Mouse (Mus musculus): ENCODE data around the gene Dmap1. TPM values are rescaled to one million over a fixed set of nuclear protein-coding genes. Genes with fewer than 3 reads are reported as not detected.

The Dmap1 gene
- 6.2 TPM for polyA plus RNA-seq (2015; fragmentation: Illumina TruSeq; extraction: RNeasy Lipid Tissue Mini Kit (QIAGEN cat#74804); ENCODE audit: insufficient read depth, low read depth, low replicate concordance)

DNA sequence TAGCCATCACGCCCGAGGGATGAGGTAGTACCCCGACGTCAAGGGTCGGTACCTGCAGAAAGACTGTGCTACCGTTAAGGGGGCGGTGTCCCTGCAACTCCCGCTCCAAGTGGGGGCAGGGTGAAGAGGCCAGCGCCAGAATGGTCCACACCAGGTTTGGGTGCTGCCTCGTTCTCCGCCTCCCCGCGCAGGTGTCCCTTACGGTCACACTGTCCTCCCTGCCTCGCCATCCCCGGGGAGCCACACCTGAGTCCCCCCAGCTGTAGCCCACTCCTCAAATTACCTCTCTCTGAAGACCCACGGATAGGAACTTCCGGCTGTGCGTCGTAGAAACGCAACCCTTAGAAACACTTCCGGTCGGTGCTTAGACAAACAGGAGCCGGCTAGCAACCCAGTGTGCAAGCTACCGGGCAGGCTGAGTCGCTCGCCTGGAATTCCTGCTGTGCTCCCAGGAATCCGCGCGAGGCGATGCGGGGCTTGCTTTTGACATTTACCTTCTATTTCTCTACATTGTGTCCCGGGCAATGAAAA, at the start of gene Dmap1:
Dmap1 (minus strand) TSS at position 343 of the 531 bp plus-strand sequence.

DNA sequence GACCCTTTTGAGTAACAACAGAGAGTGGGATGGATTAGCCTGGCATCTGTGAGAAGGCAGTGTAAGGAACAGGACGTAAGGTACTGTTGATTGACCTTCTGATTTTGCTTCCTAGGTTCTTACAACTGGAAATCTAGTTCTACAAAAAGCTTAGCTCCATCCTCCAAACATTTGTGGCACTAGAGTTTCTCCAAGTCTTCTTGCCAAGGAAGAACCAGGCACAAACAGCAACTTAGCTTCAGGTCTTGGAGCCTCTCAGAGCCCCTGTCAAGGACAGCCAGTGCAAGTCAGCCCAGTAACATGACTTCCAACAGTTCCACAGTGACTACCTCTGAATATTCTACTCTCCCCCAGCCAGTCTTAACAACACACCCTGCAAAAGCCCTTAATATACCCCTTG, 42.0 kb upstream of the Dmap1 start, which contains the start of gene Gm12845:
Gm12845 (plus strand) TSS at position 301 of the 400 bp plus-strand sequence.

Other genes starting within 250 kb of the Dmap1 start
- gene Rnf220, start 185.2 kb downstream of the Dmap1 start, polyA plus RNA-seq (2015; fragmentation: Illumina TruSeq; extraction: RNeasy Lipid Tissue Mini Kit (QIAGEN cat#74804); ENCODE audit: insufficient read depth, low read depth, low replicate concordance) = 20.5 TPM
- 14.2 TPM for gene Eri3, start 131.9 kb downstream of the Dmap1 start, polyA plus RNA-seq (2015; fragmentation: Illumina TruSeq; extraction: RNeasy Lipid Tissue Mini Kit (QIAGEN cat#74804); ENCODE audit: insufficient read depth, low read depth, low replicate concordance)
- not detected for gene Gm12845, start 42.1 kb upstream of the Dmap1 start, polyA plus RNA-seq (2015; fragmentation: Illumina TruSeq; extraction: RNeasy Lipid Tissue Mini Kit (QIAGEN cat#74804); ENCODE audit: insufficient read depth, low read depth, low replicate concordance)
- not detected for gene Klf17, start 83.4 kb upstream of the Dmap1 start, polyA plus RNA-seq (2015; fragmentation: Illumina TruSeq; extraction: RNeasy Lipid Tissue Mini Kit (QIAGEN cat#74804); ENCODE audit: insufficient read depth, low read depth, low replicate concordance)
- 62.9 TPM for gene Slc6a9, start 152.2 kb upstream of the Dmap1 start, polyA plus RNA-seq (2015; fragmentation: Illumina TruSeq; extraction: RNeasy Lipid Tissue Mini Kit (QIAGEN cat#74804); ENCODE audit: insufficient read depth, low read depth, low replicate concordance)
- not detected for gene Ccdc24, start 190.3 kb upstream of the Dmap1 start, polyA plus RNA-seq (2015; fragmentation: Illumina TruSeq; extraction: RNeasy Lipid Tissue Mini Kit (QIAGEN cat#74804); ENCODE audit: insufficient read depth, low read depth, low replicate concordance)
- gene B4galt2, start 201.2 kb upstream of the Dmap1 start, polyA plus RNA-seq (2015; fragmentation: Illumina TruSeq; extraction: RNeasy Lipid Tissue Mini Kit (QIAGEN cat#74804); ENCODE audit: insufficient read depth, low read depth, low replicate concordance) = 2.5 TPM
- gene Atp6v0b, start 205.1 kb upstream of the Dmap1 start, polyA plus RNA-seq (2015; fragmentation: Illumina TruSeq; extraction: RNeasy Lipid Tissue Mini Kit (QIAGEN cat#74804); ENCODE audit: insufficient read depth, low read depth, low replicate concordance) = 230 TPM
- gene Dph2, start 209.8 kb upstream of the Dmap1 start, polyA plus RNA-seq (2015; fragmentation: Illumina TruSeq; extraction: RNeasy Lipid Tissue Mini Kit (QIAGEN cat#74804); ENCODE audit: insufficient read depth, low read depth, low replicate concordance) = 1.8 TPM
- 31.5 TPM for gene Ipo13, start 232.7 kb upstream of the Dmap1 start, polyA plus RNA-seq (2015; fragmentation: Illumina TruSeq; extraction: RNeasy Lipid Tissue Mini Kit (QIAGEN cat#74804); ENCODE audit: insufficient read depth, low read depth, low replicate concordance)
- 0.37 TPM for gene Artn, start 247.5 kb upstream of the Dmap1 start, polyA plus RNA-seq (2015; fragmentation: Illumina TruSeq; extraction: RNeasy Lipid Tissue Mini Kit (QIAGEN cat#74804); ENCODE audit: insufficient read depth, low read depth, low replicate concordance)